Mouse (Mus musculus): ENCODE results near the gene Slc26a10.

DNA sequence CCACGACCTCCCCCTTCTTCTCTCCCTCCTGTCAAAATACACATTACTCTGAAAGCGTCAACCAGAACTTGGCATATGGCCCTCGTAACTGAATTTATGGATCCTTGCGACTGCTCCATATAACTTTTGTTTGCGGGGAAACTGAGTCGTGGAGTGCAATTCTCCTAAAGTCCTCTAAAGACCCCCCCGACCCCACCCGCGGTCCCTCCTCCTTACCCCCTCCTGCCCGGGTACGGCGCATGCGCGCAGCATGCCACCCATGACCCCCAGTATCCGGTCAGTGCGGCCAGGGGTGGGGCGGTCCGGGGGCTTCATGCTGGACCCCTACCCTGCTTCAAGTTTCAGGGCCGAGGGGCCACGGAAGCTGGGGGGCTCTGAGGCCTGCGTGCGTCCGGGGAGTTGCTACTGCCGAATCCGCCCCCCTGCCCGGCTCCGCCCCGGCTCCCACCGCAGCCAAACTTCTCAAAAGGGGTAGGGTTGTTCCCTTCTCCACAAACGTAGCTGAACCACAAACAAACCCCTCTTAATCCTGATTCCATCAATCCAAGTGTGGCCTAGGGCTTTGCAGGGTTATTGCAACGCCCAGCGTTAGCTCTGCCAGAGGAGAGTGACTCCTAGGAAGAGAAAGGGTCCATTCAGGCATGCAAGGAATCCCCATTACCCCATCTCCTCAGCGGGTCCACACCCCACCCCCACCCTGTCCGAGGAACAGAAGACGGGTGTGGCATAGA is 9.4 kb upstream of the Slc26a10 start, which contains the start of gene Arhgef25:
- TF ChIP-seq POLR2A (IDR thresholded peaks at IDR 0.05; ENCODE audit: low read depth, low read length) (no peak), CTCF (IDR thresholded peaks at IDR 0.05; ENCODE audit: extremely low read depth, insufficient read depth, insufficient read length, insufficient replicate concordance) (no peak)
